Mouse (Mus musculus) midbrain, embryonic 14.5 days (tissue): ENCODE measurements at regions not wholly inside any gene's neighbourhood (a gene's known extent, or its start where the extent isn't known, plus 50 kb on each side); places are given as distances from the start of the nearest gene placed in this dataset.

Source experiments
- ATAC-seq: fragments of 200-750 bp; cut with Nextera tagmentation; 2 replicates; pipeline ENCODE4 v1.8.0; 2017; ENCODE audit warnings: moderate number of reproducible peaks, moderate library complexity; ENCODE audit not compliant: low FRiP score, low TSS enrichment
- DNase-seq: peaks from one replicate; pipeline ENCODE4 v3.0.0-alpha.2; 2015
- H3K27ac ChIP-seq: fragments of 300-500 bp; sonication (generic); replicated peaks from 2 replicates; pipeline ENCODE4 v1.5.1; 2014; ENCODE audit warnings: mild to moderate bottlenecking, low read depth, low read length, moderate library complexity
- H3K27me3 ChIP-seq: fragments of 300-500 bp; sonication (generic); 2 replicates; pipeline ENCODE4 v1.6.1; 2014; ENCODE audit warnings: low read length, control low read depth, mixed read lengths; ENCODE audit not compliant: control insufficient read depth, insufficient read depth
- H3K36me3 ChIP-seq: fragments of 300-500 bp; sonication (generic); 2 replicates; pipeline ENCODE4 v1.6.1; 2014; ENCODE audit warnings: low read length, control low read depth; ENCODE audit not compliant: control insufficient read depth, insufficient read depth
- H3K4me1 ChIP-seq: fragments of 300-500 bp; sonication (generic); 2 replicates; pipeline ENCODE4 v1.6.1; 2014; ENCODE audit warnings: mild to moderate bottlenecking, antibody characterized with exemption, low read length, control low read depth; ENCODE audit not compliant: control insufficient read depth, insufficient read depth
- H3K4me2 ChIP-seq: fragments of 300-500 bp; sonication (generic); 2 replicates; pipeline ENCODE4 v1.6.1; 2014; ENCODE audit warnings: mild to moderate bottlenecking, low read length, moderate library complexity
- H3K4me3 ChIP-seq: fragments of 300-500 bp; sonication (generic); replicated peaks from 2 replicates; pipeline ENCODE4 v1.5.1; 2014; ENCODE audit warnings: low read depth, low read length
- H3K9ac ChIP-seq: fragments of 300-500 bp; sonication (generic); replicated peaks from 2 replicates; pipeline ENCODE4 v1.6.1; 2014; ENCODE audit warnings: mild to moderate bottlenecking, low read length, moderate library complexity
- H3K9me3 ChIP-seq: fragments of 300-500 bp; sonication (generic); 2 replicates; pipeline ENCODE4 v1.6.1; 2016; ENCODE audit warnings: low read length, control low read depth, mixed read lengths; ENCODE audit not compliant: control insufficient read depth
- WGBS: fragments of 180-500 bp; shearing (Covaris S2); extraction: QIAGEN DNeasy Blood & Tissue Kit; methylation state at CpG from one replicate; pipeline ENCODE4 v1.1.7; 2014; 5-methylcytosine and 5-hydroxymethylcytosine counted together

DNA sequence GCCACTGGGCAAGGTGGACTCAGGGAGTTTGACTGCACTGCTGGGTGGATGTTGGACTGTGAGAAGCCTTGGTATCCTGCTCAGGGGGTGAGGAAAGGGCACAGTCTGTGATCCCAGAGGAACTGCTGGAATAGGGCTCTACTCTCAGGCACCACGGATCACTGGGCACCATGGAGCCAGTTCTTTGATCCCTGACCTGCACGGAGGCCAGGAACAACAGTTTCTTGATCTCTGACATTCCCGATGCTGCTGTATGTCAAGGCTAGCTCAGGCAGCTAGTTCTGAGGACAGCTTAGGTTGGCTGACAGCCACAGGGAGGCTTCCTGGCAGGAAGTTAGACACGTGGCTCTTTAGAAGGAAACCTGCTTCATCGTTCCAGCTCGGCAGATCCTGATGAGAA, 289.5 kb upstream of the Slit2 start:
- Histone ChIP-seq H3K36me3 (no peaks in the 10 kb centered on the region), H3K9me3 (no peaks in the 10 kb centered on the region), H3K27ac (no peak overlapping the region), H3K9ac (no peak overlapping the region), H3K4me1 (no peaks in the 10 kb centered on the region), H3K4me3 (no peak overlapping the region), H3K4me2 (no peak overlapping the region), H3K27me3 (no peaks in the 10 kb centered on the region)
- 52% methylated on average over 6 of the region's 6 CpGs for WGBS
- DNase-seq (no peak), ATAC-seq (no peak)

DNA sequence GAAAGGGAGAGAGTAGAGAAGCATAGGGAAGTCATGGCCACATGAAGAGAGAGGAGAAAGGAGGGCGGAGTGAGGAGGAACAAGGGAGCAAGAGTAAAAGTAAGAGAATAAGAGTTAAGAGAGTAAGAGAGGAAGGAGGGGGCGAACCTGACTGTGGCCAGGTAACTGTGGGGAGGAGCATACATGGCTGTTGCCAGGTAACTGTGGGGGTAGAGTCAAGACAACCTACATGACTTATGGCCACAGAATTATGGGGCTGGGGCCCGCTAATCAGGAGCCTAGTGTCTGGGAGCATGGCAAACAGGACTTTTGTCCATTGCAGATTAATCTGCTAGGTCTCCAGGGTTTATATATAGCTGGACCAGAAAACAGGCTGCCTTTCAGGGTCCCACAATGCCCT, 289.0 kb upstream of the Slit2 start:
- 92% methylated on average over 3 of the region's 3 CpGs for WGBS
- no peak for ATAC-seq

DNA sequence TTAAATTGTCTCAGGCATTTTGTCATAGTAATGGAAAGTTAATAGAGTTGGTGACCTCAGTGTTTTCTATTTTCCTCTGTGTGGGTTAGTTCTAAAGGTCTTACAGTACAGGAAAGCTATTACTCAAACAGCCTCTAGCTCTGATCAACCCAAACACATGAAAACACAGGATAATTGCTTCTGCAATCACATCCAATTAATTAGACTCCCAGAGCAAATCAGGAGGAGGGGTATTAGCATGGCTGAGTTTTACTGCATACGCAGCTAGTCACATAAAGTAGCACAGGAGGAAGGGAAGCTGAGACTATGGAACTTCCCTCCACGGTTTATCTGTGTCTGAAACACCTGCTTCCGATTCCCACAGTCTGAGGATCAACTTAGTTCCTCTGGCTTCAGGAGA, 288.3 kb upstream of the Slit2 start:
- Histone ChIP-seq H3K9me3 (no peaks in the 10 kb centered on the region), H3K27ac (no peak overlapping the region), H3K4me1 (no peaks in the 10 kb centered on the region), H3K27me3 (no peaks in the 10 kb centered on the region), H3K4me3 (no peak overlapping the region), H3K4me2 (no peak overlapping the region), H3K9ac (no peak overlapping the region), H3K36me3 (no peaks in the 10 kb centered on the region)
- DNase-seq (no peak), ATAC-seq (no peak)
- 94% methylated on average over 3 of the region's 3 CpGs for WGBS

More for the DNA sequence above, 289.0 kb upstream of the Slit2 start:
- Histone ChIP-seq H3K9me3 (no peaks in the 10 kb centered on the region), H3K4me1 (no peaks in the 10 kb centered on the region), H3K36me3 (no peaks in the 10 kb centered on the region), H3K27me3 (no peaks in the 10 kb centered on the region), H3K4me2 (no peak overlapping the region), H3K9ac (no peak overlapping the region), H3K27ac (no peak overlapping the region), H3K4me3 (no peak overlapping the region)
- no peak for DNase-seq

DNA sequence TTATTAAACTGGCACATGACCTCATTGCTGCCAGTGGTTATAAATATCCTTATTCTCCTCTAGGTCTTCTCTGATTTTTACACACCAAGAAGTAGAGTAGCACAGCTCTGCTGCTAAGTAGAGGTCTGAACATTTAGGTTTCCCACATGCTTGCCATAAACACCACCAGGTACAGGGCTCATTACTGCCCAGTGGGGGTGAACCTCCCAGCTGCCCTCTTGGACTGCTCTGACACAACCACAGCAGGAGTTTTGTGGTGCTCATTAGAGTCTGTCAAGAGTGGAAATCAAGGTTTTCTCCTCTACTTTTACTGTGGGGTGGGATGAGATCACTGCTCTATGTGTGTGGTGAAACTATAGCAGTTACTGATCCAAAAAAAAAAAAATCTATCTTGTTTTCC, 271.4 kb upstream of the Slit2 start:
- H3K36me3 ChIP-seq, result no peaks in the 10 kb centered on the region
- H3K9ac ChIP-seq, result no peak overlapping the region
- no peak overlapping the region for H3K27ac ChIP-seq
- ATAC-seq (no peak), DNase-seq (no peak)
- no peak overlapping the region for H3K4me2 ChIP-seq
- no peaks in the 10 kb centered on the region for H3K9me3 ChIP-seq
- no peaks in the 10 kb centered on the region for H3K4me1 ChIP-seq
- no peaks in the 10 kb centered on the region for H3K27me3 ChIP-seq
- H3K4me3 ChIP-seq, result no peak overlapping the region

DNA sequence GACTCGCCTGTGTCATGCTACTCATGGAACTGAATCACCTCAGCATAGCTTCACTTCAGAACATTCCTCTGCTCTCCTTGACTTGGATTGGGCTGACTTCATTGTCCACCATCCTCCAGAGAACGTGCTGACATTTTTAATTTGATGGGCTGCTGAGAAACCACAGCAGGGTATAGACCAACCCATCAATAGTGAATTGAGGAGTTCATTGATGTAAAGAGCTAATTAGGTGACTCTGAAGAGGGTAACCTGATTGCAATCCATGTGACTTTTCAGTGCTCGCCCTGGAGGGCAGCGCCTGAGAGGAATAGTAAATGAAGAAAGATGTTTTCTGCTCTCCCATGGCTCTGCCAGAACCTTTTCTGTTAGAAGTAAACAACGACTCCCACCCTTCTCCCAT, 268.6 kb upstream of the Slit2 start:
- no peak overlapping the region for H3K9ac ChIP-seq
- no peak for ATAC-seq

DNA sequence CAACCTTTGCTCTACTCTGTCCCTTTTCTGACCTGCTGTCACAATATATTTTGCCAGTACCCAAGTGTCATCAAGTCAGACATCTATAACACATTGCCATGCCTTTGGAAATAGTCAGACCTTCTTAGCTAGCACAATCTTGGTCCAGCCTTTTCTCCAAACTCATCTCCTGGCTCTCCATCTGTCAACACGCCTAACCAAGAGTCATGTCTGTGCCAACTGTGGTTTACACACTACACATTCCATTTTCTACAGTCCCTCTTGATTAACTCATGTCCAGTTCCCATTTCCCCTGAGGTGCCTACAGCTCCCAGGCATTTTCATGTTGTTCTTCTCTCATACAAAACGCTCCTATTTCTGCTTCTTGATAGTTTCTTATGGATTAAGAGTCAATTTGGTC, 258.0 kb upstream of the Slit2 start:
- Histone ChIP-seq H3K36me3 (no peaks in the 10 kb centered on the region), H3K4me3 (no peak overlapping the region), H3K4me1 (no peaks in the 10 kb centered on the region), H3K27me3 (no peaks in the 10 kb centered on the region), H3K9me3 (no peaks in the 10 kb centered on the region), H3K27ac (no peak overlapping the region), H3K4me2 (no peak overlapping the region), H3K9ac (no peak overlapping the region)
- DNase-seq, result no peak
- ATAC-seq, result no peak
- WGBS, result 81% methylated on average over 2 of the region's 2 CpGs

More for the DNA sequence above, 268.6 kb upstream of the Slit2 start:
- H3K27ac ChIP-seq, result no peak overlapping the region
- H3K4me3 ChIP-seq, result no peak overlapping the region
- H3K27me3 ChIP-seq, result no peaks in the 10 kb centered on the region
- DNase-seq, result no peak
- H3K9me3 ChIP-seq, result no peaks in the 10 kb centered on the region
- no peaks in the 10 kb centered on the region for H3K36me3 ChIP-seq
- H3K4me2 ChIP-seq, result no peak overlapping the region
- WGBS, result 57% methylated on average over 5 of the region's 5 CpGs
- no peaks in the 10 kb centered on the region for H3K4me1 ChIP-seq

DNA sequence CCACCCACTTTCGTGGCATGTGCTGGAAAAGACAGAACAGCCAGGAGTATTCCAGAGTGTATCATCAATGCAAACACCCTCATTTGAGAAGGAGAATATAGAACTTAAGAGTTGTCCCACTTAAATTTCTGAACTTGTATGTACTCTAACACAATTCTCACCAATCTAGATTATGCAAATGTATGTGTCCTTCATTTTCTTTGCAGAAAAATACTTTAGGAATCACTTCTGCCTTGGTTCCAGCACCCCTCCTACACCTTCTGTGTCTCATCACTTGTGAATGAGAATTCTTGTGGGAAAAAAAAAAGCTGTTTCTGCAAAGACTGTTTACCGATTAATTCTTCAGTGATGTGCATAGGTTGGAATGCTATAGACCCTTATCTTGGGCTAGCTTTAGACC, 240.2 kb upstream of the Slit2 start:
- Histone ChIP-seq H3K9ac (no peak overlapping the region), H3K27ac (no peak overlapping the region), H3K4me2 (no peak overlapping the region), H3K4me3 (no peak overlapping the region), H3K4me1 (no peaks in the 10 kb centered on the region), H3K27me3 (no peaks in the 10 kb centered on the region), H3K36me3 (no peaks in the 10 kb centered on the region), H3K9me3 (no peaks in the 10 kb centered on the region)
- DNase-seq (no peak), ATAC-seq (no peak)
- WGBS, result 89% methylated on average over 2 of the region's 2 CpGs

DNA sequence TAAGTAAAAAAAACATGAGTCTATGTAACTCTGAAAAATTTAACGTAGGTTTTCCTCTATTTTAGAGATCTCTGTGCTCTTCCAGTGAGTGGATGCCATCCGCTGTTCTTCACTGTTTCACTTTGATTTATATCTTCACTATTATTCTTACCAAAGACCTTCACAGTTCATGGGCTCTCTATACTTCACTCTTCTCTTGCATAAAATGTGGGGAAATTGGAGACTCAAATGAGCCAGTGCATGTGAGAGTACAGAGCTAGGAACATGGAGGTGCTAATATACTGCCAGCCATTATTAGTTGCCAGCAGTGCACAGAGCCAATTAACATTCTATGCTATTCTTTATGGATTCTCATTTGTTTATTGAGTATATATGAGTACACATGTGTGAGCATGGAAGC, 237.8 kb upstream of the Slit2 start:
- 86% methylated on average over 2 of the region's 2 CpGs for WGBS
- DNase-seq, result no peak
- no peak for ATAC-seq
- H3K27me3 ChIP-seq, result no peaks in the 10 kb centered on the region
- H3K9ac ChIP-seq, result no peak overlapping the region
- no peaks in the 10 kb centered on the region for H3K9me3 ChIP-seq
- H3K36me3 ChIP-seq, result no peaks in the 10 kb centered on the region
- H3K4me2 ChIP-seq, result no peak overlapping the region
- no peak overlapping the region for H3K27ac ChIP-seq
- H3K4me1 ChIP-seq, result no peaks in the 10 kb centered on the region
- no peak overlapping the region for H3K4me3 ChIP-seq

DNA sequence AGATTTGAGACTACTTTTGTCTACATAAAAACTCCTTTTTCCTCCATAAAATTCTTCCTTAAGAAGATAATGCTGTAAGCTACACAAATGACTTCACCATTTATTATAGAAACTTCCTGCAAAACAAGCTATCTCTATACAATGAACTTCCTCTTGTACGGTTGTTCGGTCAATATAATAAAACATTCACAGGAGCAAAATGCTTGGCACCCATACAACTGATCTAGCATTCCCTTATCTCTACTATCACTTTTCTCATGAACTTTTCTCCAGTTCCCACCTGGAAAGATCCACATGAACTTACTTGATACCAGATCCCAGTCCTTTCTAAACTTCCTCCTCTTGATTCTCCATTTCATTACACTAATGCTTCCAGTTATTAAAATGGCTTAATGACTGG, 231.0 kb upstream of the Slit2 start:
- no peaks in the 10 kb centered on the region for H3K4me1 ChIP-seq
- 93% methylated on average over 2 of the region's 2 CpGs for WGBS
- DNase-seq, result no peak

More for the DNA sequence above, 231.0 kb upstream of the Slit2 start:
- Histone ChIP-seq H3K27me3 (no peaks in the 10 kb centered on the region), H3K4me2 (no peak overlapping the region), H3K9ac (no peak overlapping the region), H3K9me3 (no peaks in the 10 kb centered on the region), H3K4me3 (no peak overlapping the region), H3K27ac (no peak overlapping the region), H3K36me3 (no peaks in the 10 kb centered on the region)
- no peak for ATAC-seq
